Mouse (Mus musculus) hindbrain, embryonic 11.5 days (tissue): ENCODE data around the gene Olfr980. TPM values are rescaled to one million over a fixed set of nuclear protein-coding genes. Genes with fewer than 3 reads are reported as not detected.
"Not testable (repeated sequence)": the region's sequence is repeated elsewhere in the genome, so short reads cannot be mapped to it uniquely, and the experiment has no call there.

ENCODE experiments used
- ATAC-seq: fragments of 200-750 bp; cut with Nextera tagmentation; 2 replicates; pipeline ENCODE4 v1.8.0; 2017; ENCODE audit warnings: mild to moderate bottlenecking, moderate TSS enrichment, moderate library complexity; ENCODE audit not compliant: low FRiP score
- DNase-seq: peaks from one replicate; pipeline ENCODE4 v3.0.0-alpha.2; 2015; ENCODE audit warnings: low spot score
- H3K27ac ChIP-seq: fragments of 300-500 bp; sonication (generic); 2 replicates; pipeline ENCODE4 v1.5.1; 2014; ENCODE audit warnings: mild to moderate bottlenecking, low read depth, low read length
- H3K27me3 ChIP-seq: fragments of 300-500 bp; sonication (generic); 2 replicates; pipeline ENCODE4 v1.6.1; 2014; ENCODE audit warnings: mild to moderate bottlenecking, low read length, moderate library complexity, mixed read lengths; ENCODE audit not compliant: control insufficient read depth, insufficient read depth
- H3K36me3 ChIP-seq: fragments of 300-500 bp; sonication (generic); 2 replicates; pipeline ENCODE4 v1.6.1; 2014; ENCODE audit warnings: mild to moderate bottlenecking, low read length, moderate library complexity, mixed read lengths; ENCODE audit not compliant: control insufficient read depth, insufficient read depth
- H3K4me1 ChIP-seq: fragments of 300-500 bp; sonication (generic); replicated peaks from 2 replicates; pipeline ENCODE4 v1.6.1; 2014; ENCODE audit warnings: low read length, mixed read lengths; ENCODE audit not compliant: control insufficient read depth, insufficient read depth
- H3K4me2 ChIP-seq: fragments of 300-500 bp; sonication (generic); replicated peaks from 2 replicates; pipeline ENCODE4 v1.6.1; 2014; ENCODE audit warnings: mild to moderate bottlenecking, low read depth, low read length
- H3K4me3 ChIP-seq: fragments of 300-500 bp; sonication (generic); 2 replicates; pipeline ENCODE4 v1.5.1; 2014; ENCODE audit warnings: low read depth, low read length
- H3K9ac ChIP-seq: fragments of 300-500 bp; sonication (generic); 2 replicates; pipeline ENCODE4 v1.6.1; 2014; ENCODE audit warnings: low read depth, low read length
- H3K9me3 ChIP-seq: fragments of 300-500 bp; sonication (generic); 2 replicates; pipeline ENCODE4 v1.6.1; 2016; ENCODE audit warnings: low read length; ENCODE audit not compliant: control insufficient read depth
- WGBS: fragments of 180-500 bp; shearing (Covaris S2); extraction: QIAGEN DNeasy Blood & Tissue Kit; methylation state at CpG from one replicate; pipeline ENCODE4 v1.1.7; 2014; 5-methylcytosine and 5-hydroxymethylcytosine counted together
- polyA plus RNA-seq: library from polyadenylated mRNA; unstranded; fragments of >200 nt; fragmentation: Nextera tagmentation; extraction: Ambion mirVana; gene quantifications from 2 replicates; pipeline ENCODE4 v1.2.1, GENCODE M21; 2014

Gene Olfr980
- polyA plus RNA-seq, result not detected in 2 replicates

DNA sequence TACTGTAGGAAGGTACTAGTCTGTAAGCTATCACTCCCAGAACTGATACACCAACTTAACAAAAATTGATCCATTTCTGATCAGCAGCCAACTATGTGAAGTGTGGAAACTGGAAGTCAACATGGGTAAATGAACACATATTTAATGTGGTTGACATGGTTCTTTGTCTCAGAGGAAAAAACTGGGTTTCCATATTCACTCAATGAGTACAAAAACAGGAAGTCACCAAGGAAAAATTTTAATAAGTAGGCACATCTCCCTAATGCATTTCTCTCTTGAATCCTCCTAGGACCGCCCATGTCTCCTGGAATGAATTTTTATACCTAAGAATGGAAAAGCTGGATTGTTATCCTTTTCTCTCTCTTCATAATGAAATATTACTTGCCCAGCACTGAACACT lies at the start of gene Olfr980:
Gene Olfr980 (minus strand): TSS at position 101 of the 400 bp plus-strand sequence.
- Histone ChIP-seq H3K4me1 (no peaks in the 10 kb centered on the region), H3K4me2 (no peak within 1 kb of the TSS), H3K27me3 (no peaks in the 10 kb centered on the region), H3K9me3 (no peaks in the 10 kb centered on the region), H3K9ac (no peak within 1 kb of the TSS), H3K27ac (no peak within 1 kb of the TSS), H3K4me3 (no peak within 1 kb of the TSS), H3K36me3 (no peaks in the 10 kb centered on the region)
- no peak for DNase-seq
- 83% methylated on average over 1 of the region's 1 CpGs for WGBS
- no peak for ATAC-seq

DNA sequence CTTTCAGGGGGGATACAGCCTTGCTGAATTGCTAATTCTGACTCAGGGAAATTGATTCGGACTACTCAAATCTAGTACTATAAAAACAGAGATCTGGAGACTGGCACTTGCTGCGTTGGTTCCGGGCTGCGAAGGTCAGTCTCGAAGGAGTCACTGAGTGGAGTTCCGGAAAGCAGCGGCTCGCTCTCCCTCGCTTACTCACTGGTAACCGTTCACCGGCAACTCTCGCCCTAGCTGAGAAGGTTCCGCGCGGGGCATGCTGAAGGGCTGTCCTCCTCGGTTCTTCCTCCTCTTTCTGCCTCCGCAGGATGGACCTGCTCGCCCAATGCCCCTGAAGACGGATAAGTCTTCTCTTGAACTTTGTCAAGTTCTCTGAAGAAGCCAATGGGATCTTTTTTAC lies 40.8 kb upstream of the Olfr980 start:
- Histone ChIP-seq H3K27me3 (no peaks in the 10 kb centered on the region), H3K4me3 (no peak overlapping the region), H3K9me3 (no peaks in the 10 kb centered on the region), H3K36me3 (no peaks in the 10 kb centered on the region), H3K27ac (no peak overlapping the region), H3K9ac (no peak overlapping the region), H3K4me1 (no peaks in the 10 kb centered on the region), H3K4me2 (no peak overlapping the region)
- WGBS, result 92% methylated on average over 19 of the region's 19 CpGs
- ATAC-seq (no peak), DNase-seq (no peak)

DNA sequence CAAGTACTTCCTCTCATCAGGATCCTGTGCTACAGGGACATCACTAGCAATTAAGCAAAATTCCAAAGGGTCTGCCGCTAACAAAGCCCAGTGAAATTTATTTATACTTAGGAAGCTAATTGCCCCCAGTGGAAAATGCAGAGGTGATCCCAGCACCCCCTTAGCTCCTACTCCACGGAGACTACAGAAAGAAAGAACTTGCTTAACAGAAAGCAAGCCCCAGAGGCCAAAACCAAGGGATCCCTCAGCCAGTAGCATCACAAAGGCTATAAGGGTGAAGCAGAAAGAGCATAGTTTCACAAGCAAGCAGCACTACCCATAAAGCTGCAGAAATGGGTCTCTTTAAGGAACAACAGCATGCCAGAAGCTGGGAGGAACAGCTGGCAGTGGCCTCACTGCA lies 11.8 kb upstream of the Olfr980 start, which contains the start of gene Olfr981:
Gene Olfr981 (plus strand): TSS at position 301 of the 400 bp plus-strand sequence.
- H3K27ac ChIP-seq, result no peak within 1 kb of the TSS
- DNase-seq (no peak), ATAC-seq (no peak)
- H3K9ac ChIP-seq, result no peak within 1 kb of the TSS
- H3K9me3 ChIP-seq, result no peaks in the 10 kb centered on the region
- no peaks in the 10 kb centered on the region for H3K4me1 ChIP-seq
- 63% methylated on average over 2 of the region's 2 CpGs for WGBS
- no peak within 1 kb of the TSS for H3K4me2 ChIP-seq
- no peaks in the 10 kb centered on the region for H3K36me3 ChIP-seq
- no peak within 1 kb of the TSS for H3K4me3 ChIP-seq
- H3K27me3 ChIP-seq, result no peaks in the 10 kb centered on the region

DNA sequence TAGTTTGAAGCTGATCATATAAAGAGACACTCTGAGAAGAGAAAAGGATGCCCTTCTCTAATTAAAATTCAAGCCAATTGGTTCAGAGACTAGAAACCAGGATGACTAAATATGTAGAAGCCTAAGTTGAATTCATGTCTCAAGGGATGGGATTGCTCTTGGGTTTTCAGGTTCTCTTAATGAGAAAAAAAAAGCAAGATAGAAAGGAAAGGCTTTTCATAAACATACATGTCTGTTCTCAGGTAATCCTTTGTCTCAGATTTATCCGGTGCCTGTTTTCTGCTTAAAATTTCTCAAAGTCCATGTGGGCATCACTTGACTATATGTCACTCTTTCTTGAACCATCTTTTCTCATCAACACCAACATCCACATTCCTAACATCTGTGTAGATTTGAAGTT lies 6.0 kb downstream of the Olfr980 start, which contains the start of gene Olfr979:
Gene Olfr979 (minus strand): TSS at position 101 of the 400 bp plus-strand sequence.
- H3K27me3 ChIP-seq, result no peaks in the 10 kb centered on the region
- no peak within 1 kb of the TSS for H3K27ac ChIP-seq
- no peak within 1 kb of the TSS for H3K9ac ChIP-seq
- DNase-seq (no peak), ATAC-seq (no peak)
- whole genome bisulfite sequencing, result 97% methylated on average over 1 of the region's 1 CpGs
- H3K9me3 ChIP-seq, result no peaks in the 10 kb centered on the region
- no peak within 1 kb of the TSS for H3K4me3 ChIP-seq
- no peaks in the 10 kb centered on the region for H3K36me3 ChIP-seq
- no peaks in the 10 kb centered on the region for H3K4me1 ChIP-seq
- H3K4me2 ChIP-seq, result no peak within 1 kb of the TSS

DNA sequence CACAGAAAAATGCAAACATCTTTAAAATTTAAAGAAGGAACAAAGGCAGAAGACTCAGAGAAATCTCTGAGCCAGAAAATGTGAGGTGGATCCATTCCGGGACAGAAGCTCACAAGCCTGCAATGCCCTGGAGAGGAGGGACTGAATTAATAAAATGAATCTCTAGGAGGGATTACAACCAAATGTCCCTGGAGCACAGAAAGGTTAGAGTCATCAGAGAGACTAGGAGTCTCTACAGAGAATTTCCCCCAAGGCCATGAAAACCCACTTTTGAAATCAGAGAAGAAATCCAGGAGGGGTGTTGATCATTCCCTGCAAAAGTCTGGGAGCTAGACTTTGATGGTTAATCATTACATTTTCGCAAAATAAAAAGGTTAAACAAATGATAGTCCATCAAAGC lies 17.6 kb downstream of the Olfr980 start, which contains the start of gene Olfr978:
Gene Olfr978 (plus strand): TSS at position 301 of the 400 bp plus-strand sequence.
- no peaks in the 10 kb centered on the region for H3K9me3 ChIP-seq
- no peaks in the 10 kb centered on the region for H3K4me1 ChIP-seq
- H3K27me3 ChIP-seq, result no peaks in the 10 kb centered on the region
- no peak within 1 kb of the TSS for H3K27ac ChIP-seq
- DNase-seq, result no peak
- no peak within 1 kb of the TSS for H3K9ac ChIP-seq
- no peak within 1 kb of the TSS for H3K4me2 ChIP-seq
- no peak for ATAC-seq
- H3K4me3 ChIP-seq, result no peak within 1 kb of the TSS
- no peaks in the 10 kb centered on the region for H3K36me3 ChIP-seq
- WGBS, result 85% methylated on average over 2 of the region's 2 CpGs

DNA sequence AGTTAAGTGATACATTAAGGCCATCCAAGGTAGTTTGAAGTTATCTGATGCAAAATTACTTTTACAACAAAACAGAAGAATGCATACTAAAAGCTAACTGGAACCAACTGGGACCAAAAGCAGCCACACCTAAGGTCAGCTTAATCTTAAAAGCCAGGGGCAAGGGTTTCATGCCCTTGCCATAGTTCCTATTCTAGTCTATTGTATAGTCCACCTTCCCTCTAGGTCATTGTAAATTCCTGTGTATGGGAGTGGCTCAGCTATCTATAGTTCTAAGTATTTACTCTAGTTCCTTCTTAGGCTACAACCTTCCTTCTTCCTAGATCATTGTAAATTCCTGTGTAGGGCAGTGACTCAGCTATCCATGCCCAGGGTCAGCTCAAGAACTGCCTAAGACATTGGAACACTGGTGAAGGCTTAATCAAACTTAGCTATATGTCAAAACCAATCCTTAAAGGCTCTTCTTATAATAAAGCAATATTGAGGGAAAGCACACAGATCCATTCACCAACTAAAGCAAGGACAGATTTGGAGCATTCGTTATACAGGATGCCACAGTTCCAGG lies 32.7 kb downstream of the Olfr980 start:
- 83% methylated on average over 1 of the region's 1 CpGs for WGBS
- H3K27me3 ChIP-seq, DNase-seq, H3K4me2 ChIP-seq, H3K4me3 ChIP-seq, H3K9me3 ChIP-seq, H3K27ac ChIP-seq, ATAC-seq, H3K36me3 ChIP-seq, H3K9ac ChIP-seq, H3K4me1 ChIP-seq: not testable (repeated sequence)

DNA sequence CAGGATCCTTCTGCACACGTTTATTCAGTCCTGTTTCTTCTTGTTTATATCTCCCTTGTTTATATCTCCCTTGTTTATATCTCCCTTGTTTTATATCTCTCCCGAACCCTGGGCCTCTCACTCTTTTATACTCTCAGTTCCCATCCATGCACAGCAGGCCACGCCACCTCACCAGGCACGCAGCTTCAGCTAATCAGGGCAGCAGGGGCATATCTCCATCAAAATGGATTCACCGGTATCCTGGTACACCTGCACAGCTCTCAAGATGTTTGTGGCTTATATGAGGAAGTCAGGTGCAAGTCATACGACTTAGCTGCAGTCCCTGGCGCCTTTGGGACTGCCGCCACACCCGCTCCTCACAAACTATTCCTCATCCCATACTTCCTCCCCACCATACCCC lies 48.3 kb downstream of the Olfr980 start, which contains the start of gene Olfr976:
Gene Olfr976 (minus strand): TSS at position 101 of the 400 bp plus-strand sequence.
- H3K4me3 ChIP-seq, H3K4me1 ChIP-seq, H3K27me3 ChIP-seq, H3K36me3 ChIP-seq, H3K9me3 ChIP-seq, DNase-seq, H3K27ac ChIP-seq, H3K9ac ChIP-seq, H3K4me2 ChIP-seq, ATAC-seq: not testable (repeated sequence)
- 80% methylated on average over 5 of the region's 9 CpGs for WGBS

Other genes with a start within 250 kb of the Olfr980 start
- not detected in 2 replicates for gene Olfr968, start 226.3 kb downstream of the Olfr980 start, polyA plus RNA-seq
- gene Olfr969, start 218.6 kb downstream of the Olfr980 start, polyA plus RNA-seq, result not detected in 2 replicates
- gene Olfr970, start 200.7 kb downstream of the Olfr980 start, polyA plus RNA-seq, result not detected in 2 replicates
- gene Olfr971, start 172.7 kb downstream of the Olfr980 start, polyA plus RNA-seq, result not detected in 2 replicates
- gene Olfr972, start 143.2 kb downstream of the Olfr980 start, polyA plus RNA-seq, result not detected in 2 replicates
- not detected in 2 replicates for gene Olfr229, start 102.2 kb downstream of the Olfr980 start, polyA plus RNA-seq
- gene Olfr974, start 72.1 kb downstream of the Olfr980 start, polyA plus RNA-seq, result not detected in 2 replicates
- not detected in 2 replicates for gene Olfr975, start 57.5 kb downstream of the Olfr980 start, polyA plus RNA-seq
- not detected in 2 replicates for gene Olfr976, start 48.4 kb downstream of the Olfr980 start, polyA plus RNA-seq
- gene Olfr978, start 17.5 kb downstream of the Olfr980 start, polyA plus RNA-seq, result not detected in 2 replicates
- gene Olfr979, start 6.1 kb downstream of the Olfr980 start, polyA plus RNA-seq, result not detected in 2 replicates
- gene Olfr981, start 11.9 kb upstream of the Olfr980 start, polyA plus RNA-seq, result not detected in 2 replicates
- not detected in 2 replicates for gene Olfr982, start 64.2 kb upstream of the Olfr980 start, polyA plus RNA-seq
- gene Olfr983, start 84.0 kb upstream of the Olfr980 start, polyA plus RNA-seq, result not detected in 2 replicates
- not detected in 2 replicates for gene Olfr984, start 104.6 kb upstream of the Olfr980 start, polyA plus RNA-seq
- not detected in 2 replicates for gene Olfr985, start 120.6 kb upstream of the Olfr980 start, polyA plus RNA-seq
- not detected in 2 replicates for gene Tmem225, start 138.5 kb upstream of the Olfr980 start, polyA plus RNA-seq
- gene Olfr986, start 171.3 kb upstream of the Olfr980 start, polyA plus RNA-seq, result not detected in 2 replicates
- 5.6 and 8.6 TPM in 2 replicates for gene Zfp202, start 182.7 kb upstream of the Olfr980 start, polyA plus RNA-seq